Mouse (Mus musculus): ENCODE measurements at regions not wholly inside any gene's neighbourhood (a gene's known extent, or its start where the extent isn't known, plus 50 kb on each side); places are given as distances from the start of the nearest gene placed in this dataset.
A peak's percentile ranks its signal among the peaks of the same experiment; 100 is the strongest.

DNA sequence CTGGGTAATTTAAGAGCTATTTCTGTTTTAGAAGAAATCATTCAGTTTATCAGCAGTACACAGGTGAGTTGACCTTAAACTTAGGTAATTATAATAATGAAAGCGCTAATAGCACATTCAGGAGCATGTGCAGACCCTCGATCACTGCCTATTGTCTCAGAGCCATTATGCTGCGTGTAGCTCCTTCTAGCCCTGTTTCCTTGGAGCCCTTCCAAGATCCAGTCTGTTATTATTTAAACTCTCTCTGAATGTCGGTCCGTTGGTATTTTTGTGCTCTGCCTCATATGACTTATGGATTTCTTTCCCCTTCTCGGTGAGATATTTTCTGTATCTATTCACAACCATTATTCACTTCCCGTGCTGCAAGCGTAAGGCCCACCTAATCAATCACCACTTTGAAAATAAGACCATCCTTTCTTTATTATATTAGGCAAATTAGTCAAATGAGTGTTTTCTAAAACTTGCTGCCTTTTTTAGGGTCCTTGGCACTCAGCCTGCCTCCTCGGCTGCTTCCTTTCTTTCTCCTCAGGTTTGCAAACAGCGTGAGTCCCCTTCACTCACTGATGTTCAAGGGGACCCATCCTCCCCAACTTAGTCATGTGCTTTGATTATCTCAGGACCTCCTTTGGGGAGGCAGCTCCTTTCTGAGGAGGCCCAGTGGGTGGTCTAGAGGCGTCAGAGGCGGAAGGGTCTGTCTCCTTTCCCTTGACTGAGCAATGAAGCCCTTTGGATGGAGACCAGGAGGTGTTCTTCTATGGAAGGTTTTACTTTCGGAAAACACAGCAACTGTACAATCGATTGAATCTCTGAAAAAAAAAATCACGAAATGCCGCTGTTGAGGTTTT, 152.9 kb downstream of the Cdca7 start:
- Histone ChIP-seq H3K9me3 (ENCODE audit: control insufficient read depth, low read length) (no peaks in the 10 kb centered on the region), H3K36me3 (ENCODE audit: control insufficient read depth, insufficient read depth, low read length) (no peaks in the 10 kb centered on the region), H3K9ac (ENCODE audit: low read depth, low read length, severe bottlenecking) (no peak overlapping the region), H3K4me2 (replicated peaks; ENCODE audit: low read depth, low read length, severe bottlenecking) (0 out of 2 replicates have a peak overlapping the region, but pooled peaks have one; percentile 5), H3K27me3 (ENCODE audit: control insufficient read depth, insufficient read depth, low read length) (no peaks in the 10 kb centered on the region), H3K4me3 (replicated peaks; ENCODE audit: low read length) (no peak overlapping the region), H3K4me1 (ENCODE audit: control insufficient read depth, insufficient read depth, low read length) (peaks cover 11% of the 10 kb centered on the region; the same call in 1 of the 2 replicates), H3K27ac (replicated peaks; ENCODE audit: low read depth, low read length) (peak overlapping the region; percentile 48; the same call in 1 of the 2 replicates)
- DNase-seq (ENCODE audit: low spot score) = peak; percentile 73
- TF ChIP-seq POLR2A (IDR thresholded peaks at IDR 0.05; ENCODE audit: borderline replicate concordance, extremely low read depth, insufficient read depth, insufficient read length) = no peak
- no peak for ATAC-seq (ENCODE audit: low FRiP score, low read depth)
- 42% methylated on average over 16 of the region's 16 CpGs for WGBS

DNA sequence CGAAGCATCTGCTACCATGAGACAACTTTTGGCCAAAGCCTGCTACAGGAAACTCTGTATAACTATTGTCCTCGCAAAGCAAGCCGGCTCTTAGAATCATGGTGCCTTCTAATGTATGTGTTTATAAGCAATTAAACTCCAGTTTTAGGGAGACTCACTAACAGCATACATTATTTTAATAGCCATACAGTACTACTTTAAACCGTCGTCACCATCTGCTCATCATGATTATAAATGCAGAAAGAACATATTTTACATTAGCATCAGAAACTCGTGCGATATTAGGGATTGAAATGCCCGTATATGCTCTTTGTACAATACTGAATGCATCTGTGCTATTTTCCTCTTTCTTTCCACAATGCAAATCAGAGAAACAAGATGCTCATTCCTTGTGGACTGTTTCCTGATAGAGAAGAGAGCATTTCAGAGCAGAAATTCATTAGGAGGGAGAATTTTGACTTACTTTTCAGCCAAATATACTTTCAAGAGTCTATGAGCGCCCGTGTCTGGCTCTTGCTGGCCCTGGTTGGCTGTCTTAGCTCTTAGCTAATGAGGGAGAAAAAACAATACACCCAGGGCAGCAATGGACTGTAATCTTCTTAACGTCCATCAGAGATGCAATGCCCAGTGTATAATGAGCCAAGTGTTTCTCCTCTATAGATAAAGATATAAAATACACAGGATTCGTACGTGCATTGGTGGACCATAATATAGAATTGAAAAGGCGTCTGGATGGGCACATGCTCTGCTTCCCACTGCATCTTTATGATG, 153.9 kb downstream of the Cdca7 start:
- no peak for DNase-seq (ENCODE audit: low spot score)
- no peak for TF ChIP-seq POLR2A (IDR thresholded peaks at IDR 0.05; ENCODE audit: borderline replicate concordance, extremely low read depth, insufficient read depth, insufficient read length)
- Histone ChIP-seq H3K4me2 (replicated peaks; ENCODE audit: low read depth, low read length, severe bottlenecking) (no peak overlapping the region), H3K4me1 (ENCODE audit: control insufficient read depth, insufficient read depth, low read length) (peaks cover 11% of the 10 kb centered on the region; the same call in 1 of the 2 replicates), H3K36me3 (ENCODE audit: control insufficient read depth, insufficient read depth, low read length) (no peaks in the 10 kb centered on the region), H3K4me3 (replicated peaks; ENCODE audit: low read length) (no peak overlapping the region), H3K9me3 (ENCODE audit: control insufficient read depth, low read length) (no peaks in the 10 kb centered on the region), H3K9ac (ENCODE audit: low read depth, low read length, severe bottlenecking) (no peak overlapping the region), H3K27me3 (ENCODE audit: control insufficient read depth, insufficient read depth, low read length) (no peaks in the 10 kb centered on the region), H3K27ac (replicated peaks; ENCODE audit: low read depth, low read length) (no peak overlapping the region)
- 73% methylated on average over 14 of the region's 14 CpGs for WGBS
- ATAC-seq (ENCODE audit: low FRiP score, low read depth) = no peak

GRCm38 (mm10) chr2:72637881-72638620, 162.1 kb downstream of the Cdca7 start:
- 64% methylated on average over 9 of the region's 9 CpGs for WGBS
- Histone ChIP-seq H3K4me2 (replicated peaks; ENCODE audit: low read depth, low read length, severe bottlenecking) (no peak overlapping the region), H3K9ac (ENCODE audit: low read depth, low read length, severe bottlenecking) (no peak overlapping the region), H3K27me3 (ENCODE audit: control insufficient read depth, insufficient read depth, low read length) (no peaks in the 10 kb centered on the region), H3K9me3 (ENCODE audit: control insufficient read depth, low read length) (no peaks in the 10 kb centered on the region), H3K36me3 (ENCODE audit: control insufficient read depth, insufficient read depth, low read length) (no peaks in the 10 kb centered on the region), H3K4me3 (replicated peaks; ENCODE audit: low read length) (no peak overlapping the region), H3K4me1 (ENCODE audit: control insufficient read depth, insufficient read depth, low read length) (peaks cover 6% of the 10 kb centered on the region; the same call in 1 of the 2 replicates), H3K27ac (replicated peaks; ENCODE audit: low read depth, low read length) (no peak overlapping the region)
- ATAC-seq (ENCODE audit: low FRiP score, low read depth) = no peak
- peak; percentile 33 for DNase-seq (ENCODE audit: low spot score)
- TF ChIP-seq POLR2A (IDR thresholded peaks at IDR 0.05; ENCODE audit: borderline replicate concordance, extremely low read depth, insufficient read depth, insufficient read length) = no peak

DNA sequence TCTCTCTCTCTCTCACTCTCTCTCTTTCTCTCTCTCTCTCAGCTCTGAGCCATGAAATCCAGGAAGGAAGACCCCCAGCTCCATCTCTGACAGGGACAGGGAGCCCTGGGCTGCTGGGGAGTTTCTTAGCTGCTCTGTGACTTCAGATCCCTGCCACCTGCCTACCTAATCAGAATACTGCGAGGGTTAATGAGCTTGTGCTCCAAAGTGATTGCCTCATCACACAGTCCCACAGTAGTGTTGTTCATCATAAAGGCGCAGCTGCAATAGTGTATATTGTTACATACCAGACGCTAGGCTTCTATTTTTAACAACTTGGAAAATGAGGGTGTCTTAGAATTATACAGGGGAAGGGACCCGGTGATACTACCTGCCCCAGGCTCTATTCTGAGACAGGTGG, 163.1 kb downstream of the Cdca7 start:
- no peak overlapping the region for H3K4me2 ChIP-seq (replicated peaks; ENCODE audit: low read depth, low read length, severe bottlenecking)
- 40% methylated on average over 4 of the region's 4 CpGs for WGBS
- H3K4me1 ChIP-seq (ENCODE audit: control insufficient read depth, insufficient read depth, low read length) = peaks cover 6% of the 10 kb centered on the region; the same call in 1 of the 2 replicates
- no peak for TF ChIP-seq POLR2A (IDR thresholded peaks at IDR 0.05; ENCODE audit: borderline replicate concordance, extremely low read depth, insufficient read depth, insufficient read length)
- no peak overlapping the region for H3K27ac ChIP-seq (replicated peaks; ENCODE audit: low read depth, low read length)
- no peak overlapping the region for H3K9ac ChIP-seq (ENCODE audit: low read depth, low read length, severe bottlenecking)
- no peaks in the 10 kb centered on the region for H3K27me3 ChIP-seq (ENCODE audit: control insufficient read depth, insufficient read depth, low read length)
- no peaks in the 10 kb centered on the region for H3K9me3 ChIP-seq (ENCODE audit: control insufficient read depth, low read length)
- H3K36me3 ChIP-seq (ENCODE audit: control insufficient read depth, insufficient read depth, low read length) = no peaks in the 10 kb centered on the region
- no peak overlapping the region for H3K4me3 ChIP-seq (replicated peaks; ENCODE audit: low read length)
- ATAC-seq (ENCODE audit: low FRiP score, low read depth) (no peak), DNase-seq (ENCODE audit: low spot score) (no peak)

DNA sequence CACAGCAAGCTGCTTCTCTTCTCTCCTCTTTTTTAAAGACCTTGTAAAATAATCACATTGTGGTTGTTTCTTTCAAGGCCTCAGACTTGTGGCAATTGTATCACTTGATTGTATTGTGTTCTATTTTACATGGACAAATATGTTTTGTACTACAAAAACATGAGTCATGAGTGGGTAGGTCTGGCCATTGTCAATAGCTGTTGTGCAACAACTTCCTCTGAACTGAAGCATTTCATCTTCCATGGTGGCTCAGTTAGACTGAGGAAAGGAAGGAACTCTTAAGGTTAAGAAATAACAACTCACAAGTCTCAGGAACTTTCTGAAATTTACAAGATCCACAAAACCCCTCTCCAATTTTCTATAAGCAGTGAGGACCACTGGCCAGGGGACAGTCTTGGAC, 165.3 kb downstream of the Cdca7 start:
- DNase-seq (ENCODE audit: low spot score) (no peak), ATAC-seq (ENCODE audit: low FRiP score, low read depth) (no peak)
- Histone ChIP-seq H3K4me1 (ENCODE audit: control insufficient read depth, insufficient read depth, low read length) (peaks cover 6% of the 10 kb centered on the region; the same call in 1 of the 2 replicates), H3K36me3 (ENCODE audit: control insufficient read depth, insufficient read depth, low read length) (no peaks in the 10 kb centered on the region), H3K9ac (ENCODE audit: low read depth, low read length, severe bottlenecking) (no peak overlapping the region), H3K4me3 (replicated peaks; ENCODE audit: low read length) (no peak overlapping the region), H3K4me2 (replicated peaks; ENCODE audit: low read depth, low read length, severe bottlenecking) (no peak overlapping the region), H3K27me3 (ENCODE audit: control insufficient read depth, insufficient read depth, low read length) (no peaks in the 10 kb centered on the region), H3K27ac (replicated peaks; ENCODE audit: low read depth, low read length) (no peak overlapping the region), H3K9me3 (ENCODE audit: control insufficient read depth, low read length) (no peaks in the 10 kb centered on the region)
- TF ChIP-seq POLR2A (IDR thresholded peaks at IDR 0.05; ENCODE audit: borderline replicate concordance, extremely low read depth, insufficient read depth, insufficient read length) = no peak
